Mouse (Mus musculus): ENCODE results near the gene Col9a2. TPM values are rescaled to one million over a fixed set of nuclear protein-coding genes. Genes with fewer than 3 reads are reported as not detected.
A peak's percentile ranks its signal among the peaks of the same experiment; 100 is the strongest.

Col9a2 gene
- total RNA-seq, 2 experiments from 2014 or later: not detected

DNA sequence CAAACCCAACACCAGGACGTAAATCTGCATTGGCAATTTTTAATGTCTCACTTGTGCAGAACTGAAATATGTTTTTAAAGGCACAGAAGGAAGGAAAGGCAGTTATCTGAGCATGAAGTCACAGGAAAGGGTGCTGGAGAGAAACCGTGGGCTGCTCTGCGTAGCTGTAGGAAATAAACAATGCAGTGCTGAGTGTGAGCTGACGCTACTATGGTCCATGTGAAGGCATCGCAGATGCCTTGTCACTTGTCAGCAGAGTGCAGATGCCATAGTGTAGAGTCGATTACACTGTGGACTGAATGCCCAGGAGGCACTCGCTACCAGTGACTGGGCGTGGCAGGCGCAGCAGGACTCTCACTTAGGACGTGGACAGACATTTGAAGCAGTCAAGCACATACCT, 20.0 kb downstream of the Col9a2 start:
- peak; percentile 69 for ATAC-seq (replicated peaks; ENCODE audit: low FRiP score, low TSS enrichment, poor library complexity, severe bottlenecking)

DNA sequence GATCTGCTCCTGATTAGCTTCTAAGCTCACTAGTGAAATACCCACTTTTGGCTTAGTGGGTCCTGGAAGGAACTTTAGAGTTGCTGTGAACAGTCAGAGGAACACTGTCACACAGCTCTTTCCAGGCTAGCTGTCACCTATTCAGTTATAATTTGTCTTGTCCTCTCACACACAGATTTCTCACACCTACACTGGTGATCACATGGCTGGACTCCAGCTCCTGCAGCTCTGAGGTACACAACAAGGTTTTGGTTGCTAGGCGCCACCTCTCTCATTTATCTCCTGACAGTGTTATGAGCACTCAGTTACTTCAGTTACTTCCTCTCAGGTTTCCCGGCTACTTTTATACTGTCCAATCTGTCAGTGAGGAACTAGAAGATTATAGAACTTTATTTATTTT, 26.2 kb downstream of the Col9a2 start:
- no peak for ATAC-seq (replicated peaks; ENCODE audit: low FRiP score, low TSS enrichment, poor library complexity, severe bottlenecking)

DNA sequence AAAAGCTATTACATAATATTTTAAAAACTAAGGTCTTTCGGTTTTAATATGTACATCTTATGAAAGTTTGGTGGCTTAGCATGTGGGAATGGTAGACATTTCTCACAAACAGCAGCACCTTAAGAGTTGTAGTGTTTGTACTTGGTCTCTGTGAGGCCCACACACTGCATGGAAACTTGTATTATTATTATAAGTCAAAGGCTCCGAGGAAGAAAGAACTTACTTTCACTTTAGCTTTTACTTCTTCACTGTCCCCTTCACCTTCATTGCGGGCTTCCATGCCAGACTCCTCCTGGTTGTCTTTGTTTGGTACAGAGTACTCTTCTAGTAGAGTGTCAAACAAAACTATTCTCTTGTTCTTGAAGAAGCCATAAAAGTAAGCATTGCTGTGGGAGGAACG, 35.1 kb downstream of the Col9a2 start:
- ATAC-seq (replicated peaks; ENCODE audit: low FRiP score, low TSS enrichment, poor library complexity, severe bottlenecking): no peak

DNA sequence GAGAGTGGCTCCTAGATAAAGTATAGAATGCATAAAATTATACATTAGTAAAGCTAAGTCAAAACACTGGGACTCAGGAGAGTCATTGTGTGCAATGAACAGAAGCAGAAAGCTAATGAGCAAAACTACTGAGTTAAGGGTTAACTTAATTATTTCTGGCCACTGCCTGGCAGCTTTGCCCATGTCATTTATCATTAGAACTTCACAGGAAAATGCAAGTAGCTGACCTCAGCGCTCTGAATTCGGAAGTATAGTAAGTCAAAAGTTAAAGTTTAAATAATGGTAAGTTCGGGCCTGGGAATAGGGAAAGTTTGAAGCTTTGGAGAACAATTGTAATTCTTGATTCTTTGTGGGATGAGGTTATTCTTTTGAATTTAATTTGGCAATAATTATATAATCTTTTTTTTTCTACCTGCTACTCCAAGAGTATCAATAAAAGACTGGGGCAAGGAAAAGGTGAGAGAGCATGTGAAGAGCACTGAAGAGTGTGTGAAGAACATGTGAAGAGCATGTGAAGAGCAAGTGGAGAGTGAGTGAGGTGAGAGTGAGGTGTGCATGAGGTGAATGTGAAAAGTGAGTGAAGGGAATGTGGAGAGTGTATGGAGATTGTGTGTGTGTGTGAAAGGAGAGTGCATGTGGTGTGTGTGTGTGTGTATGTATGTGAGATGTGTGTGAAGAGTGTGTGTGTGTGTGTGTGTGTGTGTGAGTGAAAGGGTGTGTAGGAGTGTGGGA, 38.9 kb downstream of the Col9a2 start:
- no peak for ATAC-seq (replicated peaks; ENCODE audit: low FRiP score, low TSS enrichment, poor library complexity, severe bottlenecking)

DNA sequence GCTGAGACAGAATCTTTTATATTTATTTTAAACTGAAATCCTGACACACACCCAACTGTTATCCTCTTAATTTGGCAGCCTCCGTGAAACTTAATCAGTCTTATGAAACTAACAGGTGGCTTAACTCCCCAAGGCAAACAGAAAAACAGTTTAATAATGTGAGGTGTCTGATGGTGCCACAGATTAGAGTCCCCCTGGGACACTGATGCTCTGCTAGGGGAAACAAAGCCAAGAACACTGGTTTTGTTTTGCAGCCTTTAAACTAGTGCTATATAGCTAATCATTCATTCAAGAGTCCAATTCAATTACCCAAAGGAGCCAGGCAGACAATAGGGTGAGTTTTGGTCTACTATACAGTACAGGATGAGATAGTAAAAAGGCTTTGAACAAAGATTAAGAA, 41.2 kb downstream of the Col9a2 start:
- no peak for ATAC-seq (replicated peaks; ENCODE audit: low FRiP score, low TSS enrichment, poor library complexity, severe bottlenecking)

DNA sequence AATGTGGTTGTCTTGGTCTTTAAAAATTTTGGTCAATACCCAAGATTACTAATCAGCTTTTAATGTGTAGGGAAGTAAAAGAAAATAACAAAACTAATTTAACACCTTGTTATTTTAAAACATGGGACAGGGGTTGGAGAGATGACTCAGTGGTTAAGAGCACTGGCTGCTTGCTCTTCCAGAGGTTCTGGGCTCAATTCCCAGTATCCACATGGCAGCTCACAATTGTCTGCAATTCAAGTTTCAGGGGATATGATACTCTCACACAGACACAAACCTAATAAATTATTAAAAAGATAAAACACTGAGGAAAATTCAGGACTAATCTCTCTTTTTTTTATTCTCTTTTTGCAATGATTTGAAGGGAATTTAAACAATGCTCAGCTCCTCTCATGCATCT, 45.3 kb downstream of the Col9a2 start:
- no peak for ATAC-seq (replicated peaks; ENCODE audit: low FRiP score, low TSS enrichment, poor library complexity, severe bottlenecking)

DNA sequence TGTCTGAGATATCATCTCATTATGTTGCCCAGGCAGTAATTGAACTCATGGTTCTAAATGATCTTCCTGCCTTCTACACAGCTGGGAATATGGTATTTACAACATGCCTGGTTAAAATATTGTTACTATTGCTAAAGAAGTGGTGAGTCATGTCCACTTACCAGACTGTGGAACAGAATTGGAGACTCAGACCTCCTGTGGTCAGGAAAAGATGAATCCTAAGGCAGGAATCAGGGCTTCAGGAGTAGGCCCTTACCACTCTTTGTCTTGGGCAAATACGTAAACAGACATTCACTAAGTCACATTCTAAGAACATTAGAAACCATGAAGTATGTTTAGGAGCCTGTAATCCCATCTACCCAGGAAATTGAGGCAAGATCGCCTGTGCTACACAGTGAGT, 49.5 kb downstream of the Col9a2 start:
- ATAC-seq (replicated peaks; ENCODE audit: low FRiP score, low TSS enrichment, poor library complexity, severe bottlenecking): no peak

DNA sequence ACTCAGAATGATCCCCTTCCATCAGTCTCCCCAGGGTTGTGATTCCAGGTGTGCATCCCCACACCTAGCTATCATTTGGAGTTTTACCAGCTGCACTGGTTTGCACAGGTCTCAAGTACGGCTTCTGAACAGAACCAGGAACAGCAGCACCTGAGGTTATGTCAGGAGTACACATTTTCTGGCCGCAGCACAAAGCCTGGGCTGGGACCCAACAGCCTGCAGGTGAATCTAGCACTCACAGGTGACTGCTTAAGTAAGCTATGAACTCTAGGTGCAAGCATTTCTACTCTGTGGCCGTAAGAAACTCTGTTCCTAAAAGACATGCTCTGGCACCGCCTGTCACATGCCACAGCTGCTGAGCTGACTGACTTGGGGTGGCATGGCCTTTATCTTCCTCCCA, 51.0 kb downstream of the Col9a2 start:
- ATAC-seq (replicated peaks; ENCODE audit: low FRiP score, low TSS enrichment, poor library complexity, severe bottlenecking): no peak

DNA sequence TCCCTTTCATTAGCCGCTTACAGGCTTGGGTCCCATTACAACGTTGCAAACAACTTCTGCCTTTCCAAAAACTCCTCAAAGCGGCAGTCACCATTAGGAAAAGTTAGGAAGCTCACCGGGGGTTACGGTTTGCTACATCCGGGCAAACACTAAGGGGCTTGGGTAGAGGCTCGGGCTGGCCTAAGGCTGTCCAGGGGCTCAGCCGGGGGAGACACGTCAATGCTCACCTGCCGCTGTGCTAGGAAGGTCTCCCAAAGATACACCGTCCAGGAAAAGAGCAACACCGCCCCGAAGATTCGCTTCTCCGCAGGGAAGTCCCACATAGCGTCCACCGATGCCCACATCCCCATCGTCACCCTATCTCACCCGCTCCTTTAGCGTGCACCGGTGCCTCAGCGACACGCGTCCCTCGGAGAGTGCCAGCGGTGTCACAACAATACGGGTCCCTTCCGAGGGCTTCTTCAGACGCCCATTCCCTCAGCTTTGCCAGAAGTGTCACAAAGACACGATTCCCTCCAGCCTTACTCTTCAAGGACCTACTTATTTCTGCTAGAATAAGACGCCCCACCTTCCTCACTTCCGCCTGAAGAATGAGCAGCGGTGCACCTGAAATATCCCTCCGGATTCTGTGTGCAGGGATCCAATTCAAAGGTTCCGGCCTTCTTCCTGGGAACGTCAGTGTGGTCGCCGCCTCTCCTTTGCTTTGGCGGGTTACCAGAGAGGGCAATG, 58.6 kb downstream of the Col9a2 start, which contains the start of gene Zmpste24:
Gene Zmpste24 (minus strand): TSS at position 592 of the 729 bp plus-strand sequence.
- ATAC-seq (replicated peaks; ENCODE audit: low FRiP score, low TSS enrichment, poor library complexity, severe bottlenecking): peak; percentile 95

DNA sequence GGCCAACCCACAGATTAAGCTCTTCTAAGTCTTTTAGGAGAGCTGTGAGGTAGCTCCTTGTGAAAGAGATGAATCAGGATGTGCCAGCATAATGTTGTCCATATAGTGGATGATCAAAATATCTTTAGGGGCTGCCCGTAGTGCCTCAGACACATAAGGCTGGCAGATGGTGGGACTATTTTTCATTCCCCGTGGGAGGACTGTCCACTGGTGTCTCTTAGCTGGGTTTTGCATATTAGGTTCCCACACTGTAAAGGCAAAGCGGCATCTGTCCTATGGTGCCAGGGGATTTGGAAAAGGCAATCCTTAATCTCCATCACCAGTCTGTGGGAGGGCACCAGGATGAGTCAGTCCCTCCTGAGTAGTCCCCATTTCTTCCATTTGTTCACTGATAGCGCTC, 64.1 kb downstream of the Col9a2 start:
- ATAC-seq (replicated peaks; ENCODE audit: low FRiP score, low TSS enrichment, poor library complexity, severe bottlenecking): no peak

Other genes starting within 250 kb of the Col9a2 start
- gene Nfyc, start 207.8 kb upstream of the Col9a2 start, total RNA-seq (2014; fragmentation: Nextera tagmentation): 66.1 and 69.9 TPM in 2 replicates
- 39.0 and 74.5 TPM in 2 replicates for gene Nfyc, start 207.8 kb upstream of the Col9a2 start, total RNA-seq (2017)
- gene Rims3, start 184.6 kb upstream of the Col9a2 start, total RNA-seq (2014; fragmentation: Nextera tagmentation): not detected in 2 replicates
- gene Rims3, start 184.6 kb upstream of the Col9a2 start, total RNA-seq (2017): not detected in 2 replicates
- 6.9 and 13.5 TPM in 2 replicates for gene Exo5, start 114.4 kb upstream of the Col9a2 start, total RNA-seq (2014; fragmentation: Nextera tagmentation)
- gene Exo5, start 114.4 kb upstream of the Col9a2 start, total RNA-seq (2017): 13.2 and 29.9 TPM in 2 replicates
- 3.1 and 9.1 TPM in 2 replicates for gene Zfp69, start 87.7 kb upstream of the Col9a2 start, total RNA-seq (2014; fragmentation: Nextera tagmentation)
- 2.3 and 7.8 TPM in 2 replicates for gene Zfp69, start 87.7 kb upstream of the Col9a2 start, total RNA-seq (2017)
- 157 and 168 TPM in 2 replicates for gene Smap2, start 22.1 kb upstream of the Col9a2 start, total RNA-seq (2014; fragmentation: Nextera tagmentation)
- gene Smap2, start 22.1 kb upstream of the Col9a2 start, total RNA-seq (2017): 84.1 and 87.3 TPM in 2 replicates
- 33.5 and 34.1 TPM in 2 replicates for gene Zmpste24, start 58.9 kb downstream of the Col9a2 start, total RNA-seq (2014; fragmentation: Nextera tagmentation)
- 65.3 and 78.7 TPM in 2 replicates for gene Zmpste24, start 58.9 kb downstream of the Col9a2 start, total RNA-seq (2017)
- gene Tmco2, start 69.8 kb downstream of the Col9a2 start, total RNA-seq (2014; fragmentation: Nextera tagmentation): not detected in 2 replicates
- gene Tmco2, start 69.8 kb downstream of the Col9a2 start, total RNA-seq (2017): not detected in 2 replicates
- 28.6 and 29.1 TPM in 2 replicates for gene Rlf, start 175.7 kb downstream of the Col9a2 start, total RNA-seq (2014; fragmentation: Nextera tagmentation)
- 42.0 and 43.0 TPM in 2 replicates for gene Rlf, start 175.7 kb downstream of the Col9a2 start, total RNA-seq (2017)

Measured in megakaryocyte-erythroid progenitor cell, adult 5-6 weeks (primary cell).